11 mouse cellular contexts compared by ENCODE assay signal in the genomic region with DNA sequence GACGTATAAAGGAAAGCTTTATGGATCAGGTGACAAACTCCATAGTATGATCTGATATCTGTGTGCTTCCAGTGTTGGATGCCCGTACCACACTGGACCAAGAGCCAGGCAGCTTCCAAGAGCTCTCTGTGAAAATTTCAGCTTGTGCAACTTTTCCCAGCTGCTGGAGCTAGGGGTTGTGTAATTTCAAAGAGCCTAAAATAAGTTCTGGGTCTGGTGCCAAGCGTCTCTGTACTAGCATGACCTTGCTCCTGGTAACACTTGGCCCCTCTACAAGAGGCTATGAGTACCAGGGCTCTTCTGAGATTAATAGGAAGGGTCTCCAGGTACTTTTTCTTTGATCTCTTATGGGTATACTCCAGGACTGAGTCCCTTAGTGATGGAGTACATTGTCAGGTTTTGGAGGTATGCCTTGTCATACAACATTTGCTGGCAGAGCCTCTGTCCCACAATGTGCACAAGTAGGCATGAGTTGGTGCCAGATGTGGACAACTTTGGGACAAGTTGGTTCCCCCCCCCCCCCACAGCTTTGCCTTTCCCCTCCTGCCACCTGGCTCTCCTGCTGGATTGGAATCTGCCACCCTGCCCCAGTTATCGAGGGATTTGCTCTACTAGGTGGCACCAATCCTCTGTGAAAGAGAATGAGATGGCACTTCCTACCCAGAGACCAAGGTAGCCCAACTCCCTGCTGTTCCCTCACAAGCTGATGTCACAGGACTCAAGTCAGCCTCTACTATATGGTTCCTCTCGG. TPM values are rescaled to one million over a fixed set of nuclear protein-coding genes. Genes with fewer than 3 reads are reported as not detected.
DNase-seq lines count a peak whose midpoint lies in the region; ATAC-seq lines count a peak whose summit lies in the region.
"Had no signal": no experiment of that assay in that cellular context is flagged by ENCODE, and none has a peak within 500 bp of the region (broad histone marks: within the 10 kb centered on the region; RNA-seq: fewer than 3 reads in every experiment).

No protein-coding gene starts in this region.

- H3K4me3 ChIP-seq in heart, embryonic 12.5 days, result no peak overlapping the region
- H3K4me3 ChIP-seq: erythroblast, embryonic 14.5 days; megakaryocyte, embryonic 14.5 days had no signal

- no peaks in the 10 kb centered on the region for H3K4me1 ChIP-seq in heart, embryonic 12.5 days (replicated peaks)

- H3K27me3 ChIP-seq in heart, embryonic 12.5 days (replicated peaks), result no peaks in the 10 kb centered on the region
- H3K27me3 ChIP-seq: megakaryocyte, embryonic 14.5 days had no signal

- 83% methylated on average over 5 of the region's 5 CpGs for WGBS in heart, embryonic 12.5 days

- H3K27ac ChIP-seq in heart, embryonic 12.5 days (ENCODE audit: poor library complexity, severe bottlenecking), result no peak overlapping the region

- no peaks in the 10 kb centered on the region for H3K9me3 ChIP-seq in heart, embryonic 12.5 days (replicated peaks)
- H3K9me3 ChIP-seq: megakaryocyte, embryonic 14.5 days had no signal

- H3K36me3 ChIP-seq in heart, embryonic 12.5 days, result peaks cover 38% of the 10 kb centered on the region

- H3K9ac ChIP-seq in heart, embryonic 12.5 days, result no peak overlapping the region

- H3K4me2 ChIP-seq in heart, embryonic 12.5 days, result no peak overlapping the region

- DNase-seq in heart, adult 11 months, result peak; percentile 97
- peak; percentile 100 for DNase-seq in adipocyte (ENCODE audit: low spot score)
- peak; percentile 38 for DNase-seq in gastrocnemius, postnatal 10 days
- peak; percentile 75 to 85 for DNase-seq in lung, adult 18-20 months
- no peak for DNase-seq in retina, postnatal 1 day
- DNase-seq in spleen, adult 12 weeks (ENCODE audit: low spot score), result no peak
- no peak for DNase-seq in urinary bladder, adult 2 months (ENCODE audit: low spot score)

- no peak for ATAC-seq in heart, embryonic 12.5 days (ENCODE audit: insufficient number of reproducible peaks, low FRiP score)
- ATAC-seq: intestine, postnatal 0 days had no signal

RNA-seq across cellular contexts. Expression of a gene that starts 8.6 kb away (rescaled TPM):
- polyA plus RNA-seq in heart, embryonic 12.5 days (2016; fragmentation: Nextera tagmentation; extraction: Ambion mirVana), result 216 and 234 TPM in 2 replicates
- total RNA-seq in gastrocnemius, postnatal 10 days (2021), result 100 to 1,000 TPM; 490 to 518 TPM
- polyA plus RNA-seq in urinary bladder, adult 2 months (2012; rRNA removed), result 74.4 and 81.2 TPM in 2 replicates

RNA-seq across cellular contexts. Expression of a gene that starts 8.9 kb away (rescaled TPM):
- 55.0 and 58.3 TPM in 2 replicates for polyA plus RNA-seq in heart, embryonic 12.5 days (2016; fragmentation: Nextera tagmentation; extraction: Ambion mirVana)
- 1 to 10 TPM; 6.5 to 7.3 TPM for total RNA-seq in gastrocnemius, postnatal 10 days (2021)
- polyA plus RNA-seq in urinary bladder, adult 2 months (2012; rRNA removed), result 2.3 and 3.1 TPM in 2 replicates

RNA-seq across cellular contexts. Expression of a gene that starts 9.2 kb away (rescaled TPM):
- polyA plus RNA-seq in heart, embryonic 12.5 days (2016; fragmentation: Nextera tagmentation; extraction: Ambion mirVana), result 0.34 and 0.40 TPM in 2 replicates
- total RNA-seq in gastrocnemius, postnatal 10 days (2021), result under 1 TPM in 1 of 2 experiments, not detected in 1; 0.32 TPM
- polyA plus RNA-seq in urinary bladder, adult 2 months (2012; rRNA removed), result 0.69 and 0.96 TPM in 2 replicates
- polyA plus RNA-seq: erythroblast, embryonic 14.5 days had no signal

RNA-seq across cellular contexts. Expression of a gene that starts 33.3 kb away (rescaled TPM):
- polyA plus RNA-seq in heart, embryonic 12.5 days (2016; fragmentation: Nextera tagmentation; extraction: Ambion mirVana), result 4.5 and 5.8 TPM in 2 replicates
- total RNA-seq in gastrocnemius, postnatal 10 days (2021), result 10 to 100 TPM; 24.8 to 30.3 TPM
- 34.5 and 36.0 TPM in 2 replicates for polyA plus RNA-seq in urinary bladder, adult 2 months (2012; rRNA removed)

RNA-seq across cellular contexts. Expression of a gene that starts 37.1 kb away (rescaled TPM):
- 0.22 and 0.54 TPM in 2 replicates for polyA plus RNA-seq in heart, embryonic 12.5 days (2016; fragmentation: Nextera tagmentation; extraction: Ambion mirVana)
- under 1 TPM in 1 of 2 experiments, not detected in 1; 0.47 TPM for total RNA-seq in gastrocnemius, postnatal 10 days (2021)
- 0.18 and 0.19 TPM in 2 replicates for polyA plus RNA-seq in urinary bladder, adult 2 months (2012; rRNA removed)

Comparison
In these comparisons a context has a peak if more than half of its experiments do, and no peak if none do; other contexts are left out.
1. DNase-seq: peak in heart, adult 11 months (single experiment), adipocyte (single experiment), gastrocnemius, postnatal 10 days (single experiment) and lung, adult 18-20 months (2 of 2); none in retina, postnatal 1 day (single experiment), spleen, adult 12 weeks (single experiment) and urinary bladder, adult 2 months (single experiment).
2. RNA of a gene that starts 8.9 kb away (polyA plus RNA-seq): 55.0 to 58.3 TPM in heart, embryonic 12.5 days; 2.3 to 3.1 TPM in urinary bladder, adult 2 months; every median in the first group is over 10 times any median in the second.